Comparison of ENCODE assay signal across 8 mouse cellular contexts in genomic region chr7:99355731-99356131, GRCm38 (mm10). TPM values are rescaled to one million over a fixed set of nuclear protein-coding genes. Genes with fewer than 3 reads are reported as not detected.
A peak's percentile ranks its signal among the peaks of the same experiment; 100 is the strongest.
DNase-seq lines count a peak whose midpoint lies in the region; ATAC-seq and TF ChIP-seq lines count a peak whose summit lies in the region.

No protein-coding gene starts in this region.

- H3K9me3 ChIP-seq in hindbrain, embryonic 16.5 days (ENCODE audit: control insufficient read depth, low read length), result no peaks in the 10 kb centered on the region

- no peaks in the 10 kb centered on the region for H3K27me3 ChIP-seq in hindbrain, embryonic 16.5 days (replicated peaks; ENCODE audit: control insufficient read depth, insufficient read depth, low read length)

- no peak for TF ChIP-seq CTCF in left cerebral cortex, adult 2 months (IDR thresholded peaks at IDR 0.05)

- H3K4me1 ChIP-seq in hindbrain, embryonic 16.5 days (ENCODE audit: control insufficient read depth, insufficient read depth, low read depth, low read length), result peaks cover 58% of the 10 kb centered on the region

- H3K27ac ChIP-seq in hindbrain, embryonic 16.5 days (ENCODE audit: low read depth, low read length), result peak overlapping the region; percentile 67
- peak overlapping the region; percentile 83 for H3K27ac ChIP-seq in left cerebral cortex, adult 2 months

- peak overlapping the region; percentile 46 for H3K9ac ChIP-seq in hindbrain, embryonic 16.5 days (ENCODE audit: low read depth, low read length)

- ATAC-seq in hindbrain, embryonic 16.5 days, result peak; percentile 18
- no peak for ATAC-seq in monocyte, adult 5-6 weeks (replicated peaks; ENCODE audit: insufficient number of reproducible peaks, low FRiP score, low TSS enrichment, poor library complexity, severe bottlenecking)

- WGBS in hindbrain, embryonic 16.5 days, result 6% methylated on average over 7 of the region's 7 CpGs

- intact Hi-C loops in left cerebral cortex, adult 2 months (cut with DNase I), result loop anchor here (5.0 kb wide), 1 partner anchor 83 kb away; no protein-coding TSS in a partner anchor

- DNase-seq in MN1 (ENCODE audit: low spot score), result peak; percentile 87
- peak; percentile 93 for DNase-seq in embryo, embryonic 11 days
- peak; percentile 65 for DNase-seq in gastrocnemius, postnatal 10 days
- DNase-seq in left cerebral cortex, adult 2 months (ENCODE audit: extremely low spot score in 1 of 2, low spot score in 2 of 2), result peak; percentile 65 to 73
- DNase-seq in lung, postnatal 36 days, result peak; percentile 91
- peak; percentile 66 for DNase-seq in right cerebral cortex, postnatal 4 days

- H3K36me3 ChIP-seq in hindbrain, embryonic 16.5 days (ENCODE audit: control insufficient read depth, insufficient read depth, low read length), result no peaks in the 10 kb centered on the region

- no peak overlapping the region for H3K4me3 ChIP-seq in hindbrain, embryonic 16.5 days (ENCODE audit: low read length)
- H3K4me3 ChIP-seq in left cerebral cortex, adult 2 months, result peak overlapping the region; percentile 1; the same call in 1 of the 2 replicates

- peak overlapping the region; percentile 34 for H3K4me2 ChIP-seq in hindbrain, embryonic 16.5 days (ENCODE audit: low read length)

RNA-seq across cellular contexts. Expression of gene Serpinh1, which starts 2.7 kb away (rescaled TPM):
- total RNA-seq in gastrocnemius, postnatal 10 days (2021), result 100 to 1,000 TPM; 292 to 416 TPM
- polyA plus RNA-seq in hindbrain, embryonic 16.5 days (2015; fragmentation: Nextera tagmentation; extraction: Ambion mirVana), result 261 and 355 TPM in 2 replicates
- 10 to 100 TPM; 22.2 TPM for total RNA-seq in left cerebral cortex, adult 2 months (2021)
- total RNA-seq in monocyte, adult 5-6 weeks (2017), result not detected in 3 replicates

RNA-seq across cellular contexts. Expression of gene Gdpd5, which starts 25.5 kb away (rescaled TPM):
- total RNA-seq in gastrocnemius, postnatal 10 days (2021), result 1 to 10 TPM; 8.2 to 9.8 TPM
- polyA plus RNA-seq in hindbrain, embryonic 16.5 days (2015; fragmentation: Nextera tagmentation; extraction: Ambion mirVana), result 36.9 and 43.8 TPM in 2 replicates
- 10 to 100 TPM; 40.8 to 42.4 TPM for total RNA-seq in left cerebral cortex, adult 2 months (2021)
- 1.3 to 1.6 TPM (median 1.5 TPM) in 3 replicates for total RNA-seq in monocyte, adult 5-6 weeks (2017)

Comparison
In these comparisons a context has a peak if more than half of its experiments do, and no peak if none do; other contexts are left out.
1. RNA of gene Serpinh1, which starts 2.7 kb away (total RNA-seq): 292 to 416 TPM in gastrocnemius, postnatal 10 days and 22.2 TPM in left cerebral cortex, adult 2 months; not detected in monocyte, adult 5-6 weeks; every median in the first group is over 10 times any median in the second.
2. Peak in every context shown above with its lines, with median percentiles within 50 percentile points of each other: DNase-seq.